Mouse (Mus musculus) B cell, adult 2 months (primary cell): ENCODE data around the gene Srebf1.
A peak's percentile ranks its signal among the peaks of the same experiment; 100 is the strongest.

Source experiments
- DNase-seq, 2 experiments: peaks; one replicate each; pipeline ENCODE4 v3.0.0; 2022

Gene Srebf1

DNA sequence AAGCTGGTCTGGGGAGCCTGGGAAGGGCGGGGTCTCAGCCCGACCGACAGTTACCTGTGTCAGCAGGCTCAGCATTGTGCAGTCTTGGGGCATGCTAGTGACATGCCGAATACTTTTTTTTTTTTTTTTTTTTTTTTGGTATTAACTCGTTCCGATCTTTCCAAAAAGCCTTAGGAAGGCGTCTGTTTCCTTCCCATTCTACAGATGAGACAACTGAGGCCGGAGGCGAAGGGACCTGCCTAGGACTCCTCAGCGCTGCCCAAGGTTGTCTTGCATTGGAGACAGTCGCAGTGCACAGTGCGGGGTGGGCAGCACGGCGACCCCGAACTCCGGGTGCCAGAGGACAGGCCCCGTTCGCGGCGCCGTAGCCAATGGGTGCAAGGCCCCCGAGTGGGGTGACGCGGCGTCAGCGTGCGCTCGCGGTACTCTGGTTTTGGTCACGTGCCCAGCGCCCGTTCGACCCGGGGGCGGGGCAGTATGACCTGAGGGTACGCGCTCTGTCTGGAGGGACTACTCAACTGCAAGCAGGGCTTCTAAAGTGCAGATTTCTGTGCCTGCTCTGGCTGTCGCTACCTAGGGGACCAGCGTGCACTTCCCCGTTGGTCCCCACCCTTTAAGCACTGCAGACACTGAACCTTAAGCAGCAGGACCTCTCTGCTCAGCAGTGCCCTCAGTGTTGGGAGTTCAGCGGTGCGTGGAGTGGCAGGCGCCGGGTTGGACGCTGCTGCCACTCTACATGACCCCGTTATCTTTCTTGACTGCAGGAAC, at the start of gene Srebf1:
Gene Srebf1, minus strand, starts transcription at position 113 of the 768 bp plus-strand sequence.
- DNase-seq, result peak; percentile 87 to 88

DNA sequence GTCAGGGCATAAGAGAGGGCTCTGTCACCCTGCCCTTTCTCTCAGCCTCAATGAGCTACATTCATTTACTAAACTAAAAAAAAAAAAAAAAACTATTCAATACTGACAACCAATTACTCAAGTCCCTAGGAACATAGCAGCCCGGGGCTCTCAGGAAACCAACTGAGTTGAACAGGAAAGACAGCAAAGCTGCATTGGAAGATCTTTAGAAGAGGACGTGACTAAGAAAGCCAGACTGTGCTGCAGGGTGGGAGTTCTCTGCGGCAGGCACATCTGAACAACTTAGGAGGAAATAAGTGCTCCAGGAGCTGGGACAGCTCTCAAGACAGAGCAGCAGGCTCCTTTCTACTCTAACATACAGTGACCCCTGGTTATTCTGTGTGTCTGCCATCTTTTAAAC, 46.2 kb upstream of the Srebf1 start:
- DNase-seq, result no peak

DNA sequence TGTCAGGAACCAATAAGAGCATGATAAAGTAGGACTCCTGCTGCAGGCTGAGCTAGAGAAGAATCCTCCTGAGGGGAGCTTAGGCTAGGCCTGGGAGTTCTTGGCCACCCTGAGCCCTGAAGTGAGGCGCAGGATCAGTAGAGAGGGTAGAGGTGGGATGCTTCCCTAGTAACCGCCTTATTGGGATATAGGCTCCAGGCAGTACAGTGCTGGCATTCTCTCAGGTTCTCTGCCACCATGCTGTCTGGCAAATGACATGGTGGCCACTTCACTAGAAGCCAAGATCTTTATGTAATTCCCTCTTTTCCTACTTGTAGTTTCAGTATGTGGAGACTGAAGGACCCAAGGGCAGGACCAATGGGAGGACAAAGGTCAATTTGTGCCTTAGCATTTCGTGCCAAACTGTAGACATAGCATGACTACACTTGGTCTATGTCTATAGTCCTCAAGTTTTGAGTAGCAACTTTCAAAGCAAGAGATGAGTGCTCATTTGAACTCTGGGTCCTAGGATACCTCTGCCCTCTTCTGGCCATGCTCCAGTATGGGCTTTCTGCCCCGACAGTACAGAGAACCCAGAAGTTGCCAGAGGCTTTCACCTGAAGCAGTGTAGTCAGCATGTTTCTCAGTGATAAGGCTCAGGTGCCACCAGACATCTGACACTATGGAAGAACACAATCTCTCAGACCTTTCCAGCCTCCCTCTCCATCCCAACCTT, 43.0 kb upstream of the Srebf1 start:
- no peak for DNase-seq

DNA sequence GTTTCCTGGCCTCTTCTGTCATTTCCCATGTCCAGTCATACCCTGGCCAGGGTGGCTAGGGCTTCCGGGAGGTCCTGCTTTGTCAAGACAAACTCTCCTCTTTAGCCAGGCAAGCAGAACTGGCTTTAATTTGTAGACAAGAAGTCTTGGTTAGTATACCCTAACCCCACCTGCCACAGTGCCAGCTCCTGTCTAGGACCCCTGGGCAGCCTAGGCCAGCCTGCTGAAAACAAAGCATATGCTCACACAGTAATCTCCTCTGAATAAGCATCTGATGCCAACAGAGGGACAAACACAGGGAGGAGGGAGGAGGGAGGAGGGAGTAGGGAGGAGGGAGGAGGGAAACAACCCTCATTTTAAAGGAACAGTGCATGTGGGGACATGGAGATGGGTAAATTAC, 42.3 kb upstream of the Srebf1 start:
- no peak for DNase-seq

DNA sequence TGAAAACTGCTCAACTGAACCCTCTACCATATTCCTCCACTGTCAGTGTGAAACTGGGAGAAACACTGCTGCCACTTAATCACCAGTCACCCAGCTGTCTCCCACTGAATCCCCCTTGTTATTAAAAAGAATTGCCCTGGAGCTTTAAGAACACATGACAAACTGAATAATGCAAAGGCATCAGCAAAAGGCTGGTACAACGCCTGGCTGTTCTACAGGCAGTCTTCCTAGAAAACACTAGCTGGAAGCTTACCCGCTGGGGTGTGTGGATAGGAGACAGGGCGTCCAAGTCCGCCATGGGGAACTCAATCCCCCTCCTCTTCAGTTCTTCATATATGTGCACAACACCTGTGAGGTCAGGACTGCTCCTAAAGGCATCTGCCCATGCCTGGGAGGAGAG, 40.0 kb upstream of the Srebf1 start:
- no peak for DNase-seq

DNA sequence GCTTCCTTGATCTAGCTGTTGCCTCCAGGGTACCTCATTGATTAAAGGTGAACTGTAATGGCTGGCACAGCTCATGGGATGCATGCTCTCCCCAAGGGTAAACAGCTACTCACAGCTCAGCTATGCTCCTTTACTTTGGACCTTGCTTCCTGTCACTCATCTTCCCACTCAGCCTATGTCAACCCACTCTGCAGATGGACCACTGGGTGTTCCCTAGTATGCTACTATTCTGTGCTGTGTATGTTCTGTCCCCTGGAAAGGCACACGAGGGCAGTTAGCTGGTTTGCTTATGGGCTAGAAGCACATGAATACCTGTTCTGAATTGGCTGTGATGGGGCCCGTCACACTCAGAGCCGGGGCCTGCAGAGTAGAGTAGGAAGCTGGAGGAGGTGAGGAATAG, 38.4 kb upstream of the Srebf1 start:
- no peak for DNase-seq

DNA sequence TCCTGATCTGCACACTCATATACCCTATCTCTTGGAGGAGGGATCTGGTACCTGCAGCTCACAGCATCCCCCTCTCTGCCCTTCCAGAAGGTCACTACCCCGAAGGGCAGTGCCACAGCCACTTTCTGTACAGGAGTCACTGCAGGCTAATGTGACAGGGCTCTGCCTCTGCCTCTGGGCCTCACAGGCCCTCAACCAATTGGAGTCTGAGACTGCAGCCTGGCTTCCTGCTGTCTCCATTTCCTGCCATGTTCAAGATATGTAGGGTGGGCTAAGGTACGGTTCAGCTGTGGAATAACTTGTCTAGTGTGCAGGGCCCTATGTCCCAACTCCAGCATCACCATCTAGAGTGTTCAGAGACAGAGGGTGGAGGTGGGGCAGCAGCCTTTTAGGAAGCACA, 35.3 kb upstream of the Srebf1 start:
- DNase-seq, result no peak

DNA sequence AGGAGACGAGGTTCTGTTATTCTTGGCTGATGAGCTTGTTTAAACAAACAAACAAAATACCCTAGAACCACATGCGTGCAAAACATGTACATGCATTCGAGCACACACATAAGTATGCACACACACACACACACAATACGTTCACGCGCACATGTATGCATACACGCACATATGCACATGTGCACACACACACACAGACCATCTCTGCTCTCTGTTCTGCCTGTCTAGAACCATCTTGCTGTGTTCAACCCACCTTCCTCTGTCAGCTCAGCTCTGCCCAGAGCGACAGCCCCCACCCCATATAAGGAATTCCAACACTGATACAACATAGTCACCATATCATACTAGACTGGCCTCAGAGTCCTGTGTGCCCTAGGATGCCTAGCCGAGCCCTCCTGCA, 34.3 kb upstream of the Srebf1 start:
- no peak for DNase-seq

DNA sequence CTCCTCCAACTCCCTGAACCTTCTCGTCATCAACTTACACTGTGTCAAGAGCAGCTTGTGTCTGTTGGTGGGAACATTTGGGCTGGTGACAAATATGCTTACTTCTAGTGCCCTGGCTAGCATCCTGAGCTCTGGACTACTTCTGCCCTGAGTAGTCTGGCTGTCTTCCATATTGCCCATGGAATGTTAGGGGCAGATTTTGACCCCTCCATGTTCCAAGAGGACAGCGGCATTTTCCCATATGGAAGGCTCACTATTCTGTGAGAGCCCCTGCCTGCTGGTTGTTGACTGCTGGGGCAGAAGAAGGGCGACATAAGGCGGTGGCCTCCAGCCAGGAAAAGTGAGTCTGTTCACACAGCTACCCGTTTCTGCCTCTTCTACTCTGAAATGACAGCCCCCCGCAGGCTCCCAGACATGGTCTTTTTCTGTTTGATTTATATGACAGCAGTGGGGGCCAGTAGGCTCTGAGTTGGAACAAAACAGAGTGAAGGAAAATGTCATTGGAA, 33.8 kb upstream of the Srebf1 start:
- DNase-seq, result no peak

DNA sequence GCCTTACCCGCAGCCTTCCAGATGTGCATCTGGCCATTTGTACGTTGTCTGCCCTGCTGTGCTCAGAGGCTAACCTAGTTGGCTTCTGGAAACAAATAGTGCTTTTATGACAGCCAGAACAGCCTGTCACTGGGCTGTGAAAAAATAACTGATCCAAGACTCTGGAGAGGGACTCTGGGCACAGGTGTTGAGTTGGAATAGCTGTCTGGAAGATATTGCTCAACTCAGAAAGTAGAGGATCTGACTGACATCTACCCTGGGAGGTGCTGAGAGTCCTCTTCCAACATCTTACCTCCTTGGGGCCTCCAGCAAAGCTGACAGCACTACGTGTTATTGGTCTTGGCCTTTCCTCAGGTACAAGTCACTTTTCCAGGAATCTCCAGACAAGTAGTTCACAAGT, 33.3 kb upstream of the Srebf1 start:
- no peak for DNase-seq

DNA sequence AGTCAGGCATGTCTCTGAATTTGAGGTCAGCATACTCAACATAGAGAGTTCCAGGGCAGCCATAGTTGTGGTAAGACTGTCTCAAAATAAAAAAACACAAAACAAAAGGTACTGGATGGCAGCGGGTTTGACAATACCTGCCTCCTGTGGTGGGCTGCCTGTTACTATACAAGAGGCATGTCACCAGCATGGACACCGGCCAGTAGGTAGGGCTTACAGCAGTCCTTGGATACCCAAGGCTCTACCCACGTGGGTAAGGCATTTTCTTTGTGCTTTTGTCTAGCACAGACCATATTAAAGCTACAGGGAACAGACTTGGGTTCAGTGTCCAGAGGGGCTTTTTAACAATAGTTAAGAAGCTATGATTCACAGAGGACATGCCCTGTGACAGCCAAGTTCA, 32.8 kb upstream of the Srebf1 start:
- no peak for DNase-seq

DNA sequence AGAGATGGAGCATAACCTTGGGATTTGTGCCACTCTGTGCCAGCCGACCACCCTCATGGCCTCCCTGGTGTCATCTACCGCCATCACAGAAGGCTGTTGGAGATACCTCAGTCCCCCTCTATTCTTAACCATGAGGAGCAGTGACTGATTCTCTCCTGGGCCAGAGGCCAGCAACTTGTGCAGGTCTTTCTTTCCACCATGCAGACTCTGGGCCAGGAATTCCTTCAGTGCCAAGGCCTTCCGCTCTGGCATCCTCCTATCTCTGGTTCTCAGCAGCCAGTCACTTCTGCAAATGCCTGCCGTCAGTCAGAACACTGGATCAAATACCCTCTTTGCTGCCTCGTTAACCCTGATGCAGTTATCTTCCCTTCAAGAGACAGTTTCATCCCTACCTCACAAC, 31.9 kb upstream of the Srebf1 start:
- no peak for DNase-seq

DNA sequence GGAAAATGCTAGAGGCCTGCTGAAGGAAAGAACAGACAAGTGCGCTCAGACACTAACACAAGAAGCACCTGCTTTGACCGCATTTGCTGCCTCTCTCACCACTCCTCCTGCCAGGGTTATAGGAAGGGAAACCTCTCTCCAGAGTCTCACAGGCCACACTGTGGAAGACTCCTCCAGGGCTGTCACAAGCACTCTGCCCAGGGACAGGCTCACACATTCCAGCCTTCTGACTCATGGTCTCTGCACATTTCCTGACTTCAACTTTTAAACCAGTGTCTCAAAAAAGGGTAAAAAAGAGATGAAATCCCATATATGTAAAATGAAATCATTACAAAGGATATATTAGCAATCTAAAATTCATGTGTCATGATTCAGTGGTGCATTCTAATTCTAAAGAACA, 31.2 kb upstream of the Srebf1 start:
- no peak for DNase-seq

DNA sequence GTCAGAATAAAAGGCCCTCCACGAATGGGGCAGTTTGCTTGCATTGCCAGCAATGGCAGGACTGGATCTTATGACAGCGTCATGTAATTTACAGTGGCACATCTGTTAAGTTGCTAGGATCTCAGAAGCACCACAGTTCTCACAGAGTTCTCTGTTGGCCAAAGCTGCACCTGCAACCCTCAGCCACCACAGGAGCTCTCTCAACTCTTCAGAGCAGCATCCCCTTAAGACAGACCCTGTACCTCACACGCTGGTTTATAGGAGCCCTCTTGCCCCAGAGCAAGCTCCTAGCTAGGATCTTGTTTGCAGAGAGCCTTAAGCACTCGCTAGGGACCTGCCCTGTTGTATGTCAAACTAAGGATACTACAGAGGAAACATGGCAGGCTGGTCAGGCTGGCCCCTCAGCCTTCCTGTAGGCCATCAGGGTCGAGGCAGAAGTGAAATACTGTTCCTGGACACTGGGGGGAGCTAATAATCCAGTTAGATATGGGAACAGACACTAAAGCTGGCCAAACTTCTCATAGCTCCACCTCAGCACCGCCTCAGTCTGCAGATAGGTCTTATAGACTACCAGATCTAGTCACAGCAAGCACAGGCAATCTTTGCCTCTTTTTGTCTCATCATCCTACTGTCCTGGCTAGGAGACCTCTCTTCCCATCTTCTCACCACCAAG, 28.7 kb upstream of the Srebf1 start:
- peak; percentile 67 to 71 for DNase-seq

DNA sequence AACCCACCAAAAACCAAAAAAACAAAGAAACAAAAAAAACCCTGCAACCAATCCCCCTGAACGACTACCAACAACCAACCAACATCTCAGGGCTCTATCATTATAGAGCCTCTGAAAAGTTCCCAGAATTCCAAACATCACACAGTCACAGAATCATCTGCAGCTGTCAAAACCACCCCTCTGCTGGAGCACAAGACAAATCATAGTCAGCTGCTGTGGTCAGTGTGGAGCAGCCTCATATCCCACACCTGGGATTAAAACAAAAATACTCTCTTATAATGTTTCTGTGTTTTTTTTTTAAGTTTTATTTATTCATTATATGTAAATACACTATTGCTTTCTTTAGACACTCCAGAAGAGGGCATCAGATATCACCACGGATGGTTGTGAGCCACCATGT, 27.5 kb upstream of the Srebf1 start:
- DNase-seq, result no peak

DNA sequence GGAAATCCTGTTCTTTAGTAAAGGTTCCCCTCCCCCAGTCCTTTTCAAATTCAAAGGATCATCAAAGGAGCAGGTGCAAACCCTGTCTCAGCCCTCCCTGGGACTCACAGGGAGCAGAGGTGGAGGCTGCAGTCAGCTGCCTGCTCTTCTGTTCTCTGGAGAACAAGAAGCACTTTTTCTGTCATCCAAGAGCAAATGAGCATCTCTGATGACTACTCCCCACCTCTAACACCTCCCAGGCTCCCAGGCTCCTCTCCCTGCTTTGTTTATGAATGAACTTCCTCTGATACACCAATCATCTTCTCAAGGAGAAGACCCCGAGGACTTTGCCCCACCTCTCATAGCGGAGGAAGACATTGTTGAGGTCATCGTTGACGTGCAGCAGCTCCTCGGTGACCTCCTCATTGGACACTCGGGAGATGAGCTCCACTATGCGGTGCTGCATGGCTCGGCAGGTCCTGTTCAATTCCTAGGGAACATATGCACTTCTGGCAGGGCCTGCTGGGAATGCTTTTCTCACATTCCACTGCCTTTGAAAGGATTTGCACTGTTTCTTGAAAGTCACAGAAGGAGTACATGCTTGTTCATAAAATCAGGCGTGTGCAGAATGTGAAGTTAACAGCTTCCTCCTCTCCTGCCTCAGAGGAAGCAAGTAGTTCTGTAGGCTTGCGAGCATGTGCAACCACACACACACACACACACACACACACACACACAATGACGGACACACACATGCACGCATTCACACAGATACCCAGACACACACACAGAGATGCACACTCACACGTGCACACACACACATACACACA, 26.4 kb upstream of the Srebf1 start:
- no peak for DNase-seq

DNA sequence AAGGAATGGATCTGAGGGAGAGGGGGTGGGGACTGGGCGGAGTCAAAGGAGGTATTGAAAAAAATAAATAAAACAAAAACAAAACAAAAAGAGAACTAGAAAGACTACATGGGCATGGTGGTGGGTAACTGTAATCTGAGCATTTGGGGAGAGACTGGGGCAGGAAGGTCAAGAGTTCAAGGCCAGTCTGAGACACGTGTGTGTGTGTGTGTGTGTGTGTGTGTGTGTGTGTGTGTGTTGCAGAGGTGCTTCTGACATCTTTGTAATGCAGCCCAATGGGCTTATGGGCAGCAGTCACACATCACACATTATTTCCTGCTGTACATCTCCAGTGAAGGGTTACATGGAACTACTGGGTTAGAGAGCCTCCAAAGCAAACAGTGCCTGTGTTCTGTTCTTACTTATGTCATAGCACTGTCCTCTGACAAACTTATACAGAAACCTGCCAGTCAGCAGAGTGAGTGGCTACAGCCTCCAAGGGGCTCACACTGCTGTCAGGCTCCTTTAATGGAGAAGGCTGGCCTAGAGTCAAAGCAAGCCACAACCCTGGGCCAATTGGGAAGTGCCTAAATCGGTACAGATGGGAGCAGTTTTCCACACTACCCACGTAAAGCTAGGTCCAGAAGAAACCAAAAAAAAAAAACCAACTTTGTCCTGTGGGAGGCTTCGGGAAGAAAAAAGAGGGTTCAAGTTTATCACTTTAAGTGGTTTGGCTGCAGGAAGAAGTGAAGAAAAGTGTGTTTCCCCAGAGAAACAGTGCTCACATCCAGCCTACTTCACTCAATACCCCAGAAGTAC, 25.6 kb upstream of the Srebf1 start:
- DNase-seq, result no peak

DNA sequence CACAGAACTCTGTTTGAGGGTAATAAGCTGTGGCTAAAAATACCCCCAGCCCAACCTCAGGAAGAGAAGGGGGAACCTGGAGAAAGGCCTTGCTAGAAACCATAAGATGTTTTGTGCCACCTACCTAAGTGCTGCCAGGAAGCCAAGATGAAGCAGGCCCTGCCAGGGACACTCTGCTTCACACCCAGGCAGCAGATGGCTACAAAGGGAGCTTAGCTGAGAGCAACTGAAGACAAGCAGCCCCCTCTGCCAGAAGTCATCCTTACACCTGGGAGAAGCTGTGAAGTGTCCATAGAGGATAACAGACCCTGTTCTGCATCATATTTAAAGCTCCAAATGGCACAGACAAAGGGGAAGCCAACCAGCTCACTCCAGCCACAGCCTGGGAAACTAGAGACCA, 23.7 kb upstream of the Srebf1 start:
- DNase-seq, result no peak

DNA sequence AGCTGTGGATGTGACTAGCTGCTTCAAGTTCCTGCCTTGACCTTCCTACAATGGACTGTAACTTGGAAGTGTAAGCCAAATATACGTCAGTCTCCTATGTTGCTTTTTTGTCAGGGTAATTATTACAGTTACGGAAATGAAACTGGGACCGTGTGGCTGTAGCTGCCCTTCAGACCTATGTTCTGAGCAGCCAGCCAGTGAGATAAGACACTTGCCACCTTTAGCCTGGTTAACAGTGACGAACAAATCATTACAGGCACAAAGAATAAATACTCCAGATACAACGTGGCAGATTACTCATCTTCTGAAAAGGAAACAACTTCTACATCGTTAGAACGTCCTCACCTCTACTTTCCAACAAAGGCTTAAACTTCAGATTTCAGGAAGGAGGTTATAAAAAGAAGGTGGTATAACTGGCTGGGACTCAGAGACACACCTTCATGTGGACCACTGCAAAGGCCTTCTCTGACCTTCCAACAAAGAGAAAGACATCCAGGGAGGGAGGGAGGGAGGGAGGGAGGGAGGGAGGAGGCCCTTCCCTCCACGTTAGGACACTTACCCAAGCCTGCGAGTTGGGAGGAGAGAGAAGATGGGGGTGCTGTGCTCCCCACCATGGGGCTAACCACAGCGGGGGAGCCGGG, 22.2 kb upstream of the Srebf1 start:
- no peak for DNase-seq

DNA sequence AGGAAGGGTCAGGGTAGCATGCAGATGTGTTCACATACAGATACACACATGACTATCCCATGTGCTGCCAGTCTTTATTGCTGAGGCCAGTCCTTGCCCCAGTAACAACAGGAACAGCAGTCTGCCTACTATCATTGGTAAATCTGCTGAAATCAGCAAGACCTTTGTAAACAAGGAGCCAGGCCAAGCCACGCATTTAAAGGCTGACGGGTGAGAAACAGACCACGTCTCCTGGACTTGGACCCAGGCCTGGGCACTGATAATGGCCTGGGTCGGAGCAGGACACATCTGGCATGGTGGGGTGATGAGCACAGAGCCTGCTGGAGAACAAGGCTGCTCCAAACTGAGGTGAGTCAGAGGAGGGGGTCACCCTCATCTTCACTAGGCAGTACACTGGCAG, 18.1 kb upstream of the Srebf1 start:
- DNase-seq, result no peak

DNA sequence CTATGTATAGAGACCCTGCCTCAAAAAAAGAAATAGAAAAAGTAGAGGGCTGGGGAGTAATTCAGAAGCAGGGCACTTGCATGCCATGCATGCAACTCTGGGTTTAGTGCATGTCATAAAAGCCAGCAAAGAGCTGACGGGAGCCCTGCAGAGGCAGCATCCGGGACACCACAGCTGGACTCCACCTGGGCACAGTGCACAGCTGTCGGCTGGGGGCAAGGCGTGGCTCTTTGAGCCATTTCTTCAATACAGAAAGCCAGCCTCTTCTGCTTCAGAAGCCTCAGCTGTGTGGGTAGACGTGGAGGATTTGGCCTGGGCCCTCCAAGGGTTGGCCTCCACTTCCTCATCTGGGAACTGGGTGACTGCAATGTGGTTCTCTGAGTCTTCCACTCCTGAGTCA, 13.0 kb upstream of the Srebf1 start:
- DNase-seq, result no peak

DNA sequence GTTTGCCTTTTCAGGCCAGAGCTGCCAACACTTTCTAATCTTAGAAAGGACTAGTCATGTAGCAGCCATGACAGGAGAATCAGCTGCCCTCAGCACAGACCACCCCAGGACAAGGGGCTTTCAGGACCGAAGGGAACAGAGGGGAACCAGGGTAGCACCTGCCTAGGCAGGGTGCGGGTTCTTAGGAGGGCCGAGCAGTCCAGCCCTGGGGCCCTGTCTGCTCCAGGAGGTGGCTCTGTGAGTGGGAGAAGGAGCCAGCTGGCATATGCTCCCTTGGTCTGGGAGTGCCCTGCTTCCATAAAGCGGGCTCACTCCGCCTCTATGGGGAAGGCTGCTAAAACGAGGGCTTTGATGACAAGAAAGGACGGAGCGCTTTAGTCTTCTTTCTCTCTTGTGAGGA, 10.9 kb upstream of the Srebf1 start:
- DNase-seq, result no peak
